Mouse (Mus musculus): Measurements from ENCODE around the gene Cask. TPM values are rescaled to one million over a fixed set of nuclear protein-coding genes. Genes with fewer than 3 reads are reported as not detected.

The Cask gene
- polyA plus RNA-seq (2015; fragmentation: Illumina TruSeq; extraction: RNeasy Lipid Tissue Mini Kit (QIAGEN cat#74804); ENCODE audit: low read depth, low replicate concordance), result 41.8 TPM

GRCm38 (mm10) chrX:13851285-13851684 is at the start of gene Cask:
Cask (minus strand) TSS chrX:13851367.

GRCm38 (mm10) chrX:13661063-13661462 is 190.1 kb downstream of the Cask start, which contains the start of gene Gpr82:
Gpr82 (plus strand) TSS chrX:13661363.

GRCm38 (mm10) chrX:13631599-13632283 is 219.4 kb downstream of the Cask start, which contains the start of gene Gpr34:
Gpr34 (plus strand) TSS chrX:13632089.

Other genes starting within 250 kb of the Cask start
- 24.8 TPM for gene Gpr34, start 219.3 kb downstream of the Cask start, polyA plus RNA-seq (2015; fragmentation: Illumina TruSeq; extraction: RNeasy Lipid Tissue Mini Kit (QIAGEN cat#74804); ENCODE audit: low read depth, low replicate concordance)
- not detected for gene Gpr82, start 190.0 kb downstream of the Cask start, polyA plus RNA-seq (2015; fragmentation: Illumina TruSeq; extraction: RNeasy Lipid Tissue Mini Kit (QIAGEN cat#74804); ENCODE audit: low read depth, low replicate concordance)

Measured in brain, adult 10 weeks (tissue).